Mouse (Mus musculus) spleen, adult 2 months (tissue): ENCODE measurements at regions not wholly inside any gene's neighbourhood (a gene's known extent, or its start where the extent isn't known, plus 50 kb on each side); places are given as distances from the start of the nearest gene placed in this dataset.

Experiments used
- DNase-seq, 2 experiments: peaks; one replicate each; pipeline versions ENCODE4 v3.0.0 to v3.0.0-alpha.2; 2012 to 2021; ENCODE audit warnings: low spot score in 2 of 2, low read depth in 1 of 2
- H3K27ac ChIP-seq: fragments of 200-500 bp; 2 replicates; pipeline ENCODE4 v1.5.1; 2012; ENCODE audit warnings: low read length, inconsistent platforms; ENCODE audit not compliant: insufficient read depth
- H3K27me3 ChIP-seq: fragments of 200-500 bp; 2 replicates; pipeline ENCODE4 v1.6.1; 2012; ENCODE audit warnings: mild to moderate bottlenecking, moderate library complexity, low read length, inconsistent platforms; ENCODE audit not compliant: control insufficient read depth, insufficient read depth
- H3K36me3 ChIP-seq: fragments of 200-500 bp; 2 replicates; pipeline ENCODE4 v1.6.1; 2012; ENCODE audit warnings: mild to moderate bottlenecking, low read length, inconsistent platforms; ENCODE audit not compliant: control insufficient read depth, insufficient read depth
- H3K4me1 ChIP-seq: fragments of 200-500 bp; 2 replicates; pipeline ENCODE4 v1.6.1; 2011; ENCODE audit warnings: inconsistent platforms; ENCODE audit not compliant: control insufficient read depth, insufficient read depth, insufficient read length
- H3K4me3 ChIP-seq: fragments of 200-500 bp; 2 replicates; pipeline ENCODE4 v1.5.1; 2011; ENCODE audit warnings: mild to moderate bottlenecking, inconsistent platforms; ENCODE audit not compliant: insufficient read depth, insufficient read length; ENCODE audit errors: extremely low read depth
- CTCF ChIP-seq: fragments of 200-500 bp; IDR thresholded peaks from 2 replicates; pipeline ENCODE4 v1.5.1; 2011; ENCODE audit warnings: mild to moderate bottlenecking, inconsistent platforms; ENCODE audit not compliant: insufficient read depth, insufficient read length, insufficient replicate concordance; ENCODE audit errors: extremely low read depth
- POLR2A ChIP-seq: fragments of 200-500 bp; IDR thresholded peaks from 2 replicates; pipeline ENCODE4 v1.6.1; 2011; ENCODE audit warnings: low read depth, low read length, inconsistent platforms
- WGBS: fragments of 180-500 bp; shearing (Covaris S2); methylation state at CpG from one replicate; pipeline ENCODE4 v1.1.7; 2018; 5-methylcytosine and 5-hydroxymethylcytosine counted together

GRCm38 (mm10) chr13:56021716-56022115 is 114.4 kb downstream of the H2afy start:
- Histone ChIP-seq H3K36me3 (no peaks in the 10 kb centered on the region), H3K27me3 (no peaks in the 10 kb centered on the region), H3K4me3 (no peak overlapping the region), H3K4me1 (no peaks in the 10 kb centered on the region), H3K27ac (no peak overlapping the region)
- DNase-seq, result no peak
- TF ChIP-seq POLR2A (no peak), CTCF (no peak)
- 79% methylated on average over 3 of the region's 3 CpGs for WGBS

- no peak overlapping the region; the same call in 1 of the 2 replicates for H3K27ac ChIP-seq
- no peak for DNase-seq
- no peak for TF ChIP-seq POLR2A
- TF ChIP-seq CTCF, result no peak
Observed at GRCm38 (mm10) chr13:56014006-56014405, 122.2 kb downstream of the H2afy start.

GRCm38 (mm10) chr13:56010416-56010815 is 125.7 kb downstream of the H2afy start:
- Histone ChIP-seq H3K36me3 (no peaks in the 10 kb centered on the region), H3K27me3 (no peaks in the 10 kb centered on the region), H3K27ac (no peak overlapping the region), H3K4me3 (no peak overlapping the region), H3K4me1 (no peaks in the 10 kb centered on the region)
- WGBS, result 82% methylated on average over 6 of the region's 6 CpGs
- TF ChIP-seq CTCF (no peak), POLR2A (no peak)
- DNase-seq, result no peak

More at GRCm38 (mm10) chr13:56014006-56014405, 122.2 kb downstream of the H2afy start:
- Histone ChIP-seq H3K4me3 (no peak overlapping the region), H3K27me3 (no peaks in the 10 kb centered on the region), H3K4me1 (no peaks in the 10 kb centered on the region), H3K36me3 (no peaks in the 10 kb centered on the region)

- Histone ChIP-seq H3K4me3 (no peak overlapping the region), H3K36me3 (no peaks in the 10 kb centered on the region), H3K27ac (no peak overlapping the region), H3K4me1 (no peaks in the 10 kb centered on the region), H3K27me3 (no peaks in the 10 kb centered on the region)
- no peak for DNase-seq
- 87% methylated on average over 2 of the region's 2 CpGs for WGBS
- TF ChIP-seq CTCF, result no peak
Observed at GRCm38 (mm10) chr13:56006827-56007226, 129.3 kb downstream of the H2afy start.

GRCm38 (mm10) chr13:56005746-56006145 is 130.4 kb downstream of the H2afy start:
- H3K27me3 ChIP-seq, result no peaks in the 10 kb centered on the region
- no peaks in the 10 kb centered on the region for H3K4me1 ChIP-seq
- no peak for TF ChIP-seq POLR2A
- no peak for TF ChIP-seq CTCF
- H3K27ac ChIP-seq, result no peak overlapping the region
- WGBS, result 85% methylated on average over 3 of the region's 3 CpGs
- H3K4me3 ChIP-seq, result no peak overlapping the region
- DNase-seq, result no peak
- H3K36me3 ChIP-seq, result no peaks in the 10 kb centered on the region

- no peak overlapping the region for H3K4me3 ChIP-seq
- no peak for DNase-seq
- TF ChIP-seq CTCF, result no peak
- no peak for TF ChIP-seq POLR2A
- H3K27me3 ChIP-seq, result no peaks in the 10 kb centered on the region
- no peaks in the 10 kb centered on the region for H3K4me1 ChIP-seq
- H3K36me3 ChIP-seq, result no peaks in the 10 kb centered on the region
- 85% methylated on average over 18 of the region's 18 CpGs for WGBS
- H3K27ac ChIP-seq, result no peak overlapping the region
Observed at GRCm38 (mm10) chr13:56003724-56004393, 132.3 kb downstream of the H2afy start.

- TF ChIP-seq CTCF, result no peak
- no peak for TF ChIP-seq POLR2A
- H3K4me3 ChIP-seq, result no peak overlapping the region
- no peaks in the 10 kb centered on the region for H3K27me3 ChIP-seq
- no peaks in the 10 kb centered on the region for H3K36me3 ChIP-seq
- 82% methylated on average over 4 of the region's 4 CpGs for WGBS
- no peak for DNase-seq
- H3K4me1 ChIP-seq, result no peaks in the 10 kb centered on the region
- no peak overlapping the region for H3K27ac ChIP-seq
Observed at GRCm38 (mm10) chr13:55995255-55995654, 140.9 kb downstream of the H2afy start.
